Mouse (Mus musculus) left cerebral cortex, postnatal 36 days (tissue): ENCODE results near the gene Hcrtr2. TPM values are rescaled to one million over a fixed set of nuclear protein-coding genes. Genes with fewer than 3 reads are reported as not detected.

ENCODE experiments used
- DNase-seq, 2 experiments: peaks; one replicate each; pipeline ENCODE4 v3.0.0; 2021 to 2022; ENCODE audit warnings: low spot score in 2 of 2, mixed read lengths in 1 of 2
- intact Hi-C: fragments of 180-260 bp; cut with DNase I; formaldehyde crosslinking; loops from one replicate; pipeline ENCODE4 v1.15.1; 2025
- total RNA-seq, 2 experiments: library from RNA; stranded (reverse); gene quantifications; 2 replicates each; pipeline ENCODE4 v1.2.3; 2021

Gene Hcrtr2
- total RNA-seq, 2 experiments from 2014 or later, result 2.0 to 2.9 TPM

- intact Hi-C loops, result loop anchor here (2.0 to 10.0 kb wide), 2 partner anchors 112 to 474 kb away; no protein-coding TSS in a partner anchor
Measured at GRCm38 (mm10) chr9:76237243-76237642, 86.4 kb downstream of the Hcrtr2 start.

GRCm38 (mm10) chr9:76236626-76237025 is 87.0 kb downstream of the Hcrtr2 start:
- peak; percentile 45 to 57 for DNase-seq
- intact Hi-C loops, result loop anchor here (2.0 to 10.0 kb wide), 2 partner anchors 112 to 474 kb away; no protein-coding TSS in a partner anchor

More at GRCm38 (mm10) chr9:76237243-76237642, 86.4 kb downstream of the Hcrtr2 start:
- no peak for DNase-seq

GRCm38 (mm10) chr9:76235945-76236503 is 87.6 kb downstream of the Hcrtr2 start:
- DNase-seq, result peak in 1 of 2 experiments; percentile 3
- intact Hi-C loops, result loop anchor here (2.0 to 10.0 kb wide), 2 partner anchors 111 to 473 kb away; no protein-coding TSS in a partner anchor

GRCm38 (mm10) chr9:76234899-76235298 is 88.8 kb downstream of the Hcrtr2 start:
- intact Hi-C loops, result loop anchor here (10.0 kb wide), 1 partner anchor 110 kb away; no protein-coding TSS in a partner anchor
- no peak for DNase-seq

- no peak for DNase-seq
- intact Hi-C loops, result loop anchor here (10.0 kb wide), 1 partner anchor 106 kb away; no protein-coding TSS in a partner anchor
Measured at GRCm38 (mm10) chr9:76230400-76230799, 93.3 kb downstream of the Hcrtr2 start.

GRCm38 (mm10) chr9:76217178-76217975 is 106.3 kb downstream of the Hcrtr2 start:
- no peak for DNase-seq
- intact Hi-C loops, result no loop called here

- no peak for DNase-seq
- intact Hi-C loops, result no loop called here
Measured at GRCm38 (mm10) chr9:76214678-76215077, 109.0 kb downstream of the Hcrtr2 start.

- intact Hi-C loops, result no loop called here
- no peak for DNase-seq
Measured at GRCm38 (mm10) chr9:76213557-76213956, 110.1 kb downstream of the Hcrtr2 start, which contains the start of gene Gfral. Gene Gfral (minus strand): TSS chr9:76213657.

GRCm38 (mm10) chr9:76196917-76197316 is 126.7 kb downstream of the Hcrtr2 start:
- no peak for DNase-seq
- intact Hi-C loops, result no loop called here

- intact Hi-C loops, result no loop called here
- no peak for DNase-seq
Measured at GRCm38 (mm10) chr9:76179221-76179620, 144.4 kb downstream of the Hcrtr2 start.

Other genes starting within 250 kb of the Hcrtr2 start
- gene Gfral, start 110.2 kb downstream of the Hcrtr2 start, total RNA-seq, result not detected
- under 1 TPM in 1 of 2 experiments, not detected in 1; 0.30 TPM for gene Fam83b, start 243.3 kb upstream of the Hcrtr2 start, total RNA-seq